Mouse (Mus musculus): ENCODE measurements around the gene Apon. TPM values are rescaled to one million over a fixed set of nuclear protein-coding genes. Genes with fewer than 3 reads are reported as not detected.
"Not testable (repeated sequence)": the region's sequence is repeated elsewhere in the genome, so short reads cannot be mapped to it uniquely, and the experiment has no call there.

Apon gene
- polyA plus RNA-seq, 1 experiment, result 0.05 TPM

GRCm38 (mm10) chr10:128250565-128250964 lies 3.3 kb upstream of the Apon start:
- Histone ChIP-seq H3K4me3 (ENCODE audit: control insufficient read depth, low read depth, low read length) (no peak overlapping the region), H3K36me3 (ENCODE audit: control insufficient read depth, insufficient read depth, low read length) (peaks cover 1% of the 10 kb centered on the region; the same call in 1 of the 2 replicates), H3K27me3 (ENCODE audit: control insufficient read depth, insufficient read depth, low read length) (no peaks in the 10 kb centered on the region), H3K4me1 (ENCODE audit: control insufficient read depth, insufficient read depth, low read length) (no peaks in the 10 kb centered on the region), H3K27ac (ENCODE audit: control insufficient read depth, insufficient read depth, low read depth, low read length) (no peak overlapping the region)
- no peak for TF ChIP-seq POLR2A (IDR thresholded peaks at IDR 0.05; ENCODE audit: control insufficient read depth, low read depth, low read length)

GRCm38 (mm10) chr10:128255925-128256324 lies 2.0 kb downstream of the Apon start:
- H3K4me1 ChIP-seq (ENCODE audit: control insufficient read depth, insufficient read depth, low read length), result no peaks in the 10 kb centered on the region
- no peak overlapping the region for H3K4me3 ChIP-seq (ENCODE audit: control insufficient read depth, low read depth, low read length)
- no peak for TF ChIP-seq POLR2A (IDR thresholded peaks at IDR 0.05; ENCODE audit: control insufficient read depth, low read depth, low read length)
- TF ChIP-seq CTCF (IDR thresholded peaks at IDR 0.05; ENCODE audit: control insufficient read depth, insufficient read depth, insufficient replicate concordance, low read depth, low read length), result no peak
- no peak overlapping the region for H3K27ac ChIP-seq (ENCODE audit: control insufficient read depth, insufficient read depth, low read depth, low read length)
- H3K27me3 ChIP-seq (ENCODE audit: control insufficient read depth, insufficient read depth, low read length), result no peaks in the 10 kb centered on the region
- H3K36me3 ChIP-seq (ENCODE audit: control insufficient read depth, insufficient read depth, low read length), result no peaks in the 10 kb centered on the region; the same call in 1 of the 2 replicates

- Histone ChIP-seq H3K27ac (ENCODE audit: control insufficient read depth, insufficient read depth, low read depth, low read length) (no peak overlapping the region), H3K27me3 (ENCODE audit: control insufficient read depth, insufficient read depth, low read length) (no peaks in the 10 kb centered on the region), H3K4me1 (ENCODE audit: control insufficient read depth, insufficient read depth, low read length) (no peaks in the 10 kb centered on the region), H3K4me3 (ENCODE audit: control insufficient read depth, low read depth, low read length) (no peak overlapping the region), H3K36me3 (ENCODE audit: control insufficient read depth, insufficient read depth, low read length) (no peaks in the 10 kb centered on the region; the same call in 1 of the 2 replicates)
- no peak for TF ChIP-seq CTCF (IDR thresholded peaks at IDR 0.05; ENCODE audit: control insufficient read depth, insufficient read depth, insufficient replicate concordance, low read depth, low read length)
- no peak for TF ChIP-seq POLR2A (IDR thresholded peaks at IDR 0.05; ENCODE audit: control insufficient read depth, low read depth, low read length)
These were observed 2.4 kb downstream of the Apon start for GRCm38 (mm10) chr10:128256328-128256727.

GRCm38 (mm10) chr10:128258953-128259352 lies 5.1 kb downstream of the Apon start:
- no peak overlapping the region for H3K27ac ChIP-seq (ENCODE audit: control insufficient read depth, insufficient read depth, low read depth, low read length)
- TF ChIP-seq CTCF (IDR thresholded peaks at IDR 0.05; ENCODE audit: control insufficient read depth, insufficient read depth, insufficient replicate concordance, low read depth, low read length) (no peak), POLR2A (IDR thresholded peaks at IDR 0.05; ENCODE audit: control insufficient read depth, low read depth, low read length) (no peak)
- H3K27me3 ChIP-seq (ENCODE audit: control insufficient read depth, insufficient read depth, low read length), result no peaks in the 10 kb centered on the region
- H3K36me3 ChIP-seq (ENCODE audit: control insufficient read depth, insufficient read depth, low read length), result no peaks in the 10 kb centered on the region
- H3K4me1 ChIP-seq (ENCODE audit: control insufficient read depth, insufficient read depth, low read length), result peaks cover 4% of the 10 kb centered on the region
- no peak overlapping the region for H3K4me3 ChIP-seq (ENCODE audit: control insufficient read depth, low read depth, low read length)

GRCm38 (mm10) chr10:128259946-128260345 lies 6.0 kb downstream of the Apon start:
- H3K4me1 ChIP-seq (ENCODE audit: control insufficient read depth, insufficient read depth, low read length), result peaks cover 4% of the 10 kb centered on the region
- no peak overlapping the region for H3K4me3 ChIP-seq (ENCODE audit: control insufficient read depth, low read depth, low read length)
- no peak overlapping the region for H3K27ac ChIP-seq (ENCODE audit: control insufficient read depth, insufficient read depth, low read depth, low read length)
- H3K36me3 ChIP-seq (ENCODE audit: control insufficient read depth, insufficient read depth, low read length), result no peaks in the 10 kb centered on the region
- TF ChIP-seq CTCF (IDR thresholded peaks at IDR 0.05; ENCODE audit: control insufficient read depth, insufficient read depth, insufficient replicate concordance, low read depth, low read length) (no peak), POLR2A (IDR thresholded peaks at IDR 0.05; ENCODE audit: control insufficient read depth, low read depth, low read length) (no peak)
- H3K27me3 ChIP-seq (ENCODE audit: control insufficient read depth, insufficient read depth, low read length), result no peaks in the 10 kb centered on the region

- not testable (repeated sequence) for H3K27ac ChIP-seq (ENCODE audit: control insufficient read depth, insufficient read depth, low read depth, low read length); H3K4me3 ChIP-seq (ENCODE audit: control insufficient read depth, low read depth, low read length); H3K4me1 ChIP-seq (ENCODE audit: control insufficient read depth, insufficient read depth, low read length); H3K36me3 ChIP-seq (ENCODE audit: control insufficient read depth, insufficient read depth, low read length); H3K27me3 ChIP-seq (ENCODE audit: control insufficient read depth, insufficient read depth, low read length)
These were observed 6.5 kb downstream of the Apon start for GRCm38 (mm10) chr10:128260376-128260775.

- H3K4me1 ChIP-seq (ENCODE audit: control insufficient read depth, insufficient read depth, low read length), result peaks cover 4% of the 10 kb centered on the region
- no peak for TF ChIP-seq CTCF (IDR thresholded peaks at IDR 0.05; ENCODE audit: control insufficient read depth, insufficient read depth, insufficient replicate concordance, low read depth, low read length)
- no peak for TF ChIP-seq POLR2A (IDR thresholded peaks at IDR 0.05; ENCODE audit: control insufficient read depth, low read depth, low read length)
- no peak overlapping the region for H3K27ac ChIP-seq (ENCODE audit: control insufficient read depth, insufficient read depth, low read depth, low read length)
- no peaks in the 10 kb centered on the region for H3K36me3 ChIP-seq (ENCODE audit: control insufficient read depth, insufficient read depth, low read length)
- no peaks in the 10 kb centered on the region for H3K27me3 ChIP-seq (ENCODE audit: control insufficient read depth, insufficient read depth, low read length)
- peak overlapping the region; percentile 45 for H3K4me3 ChIP-seq (ENCODE audit: control insufficient read depth, low read depth, low read length)
These were observed 8.4 kb downstream of the Apon start for GRCm38 (mm10) chr10:128262300-128262699.

Data from testis, adult 2 months (tissue).